Comparison of ENCODE assay signal across 14 mouse cellular contexts in genomic region chr17:69158690-69159089, GRCm38 (mm10).
DNase-seq lines count a peak whose midpoint lies in the region; ATAC-seq lines count a peak whose summit lies in the region.
"Had no signal": no experiment of that assay in that cellular context is flagged by ENCODE, and none has a peak within 500 bp of the region (broad histone marks: within the 10 kb centered on the region; RNA-seq: fewer than 3 reads in every experiment).

No protein-coding gene starts in this region.

- no peak overlapping the region for H3K9ac ChIP-seq in heart, embryonic 15.5 days
- H3K9ac ChIP-seq in embryonic facial prominence, embryonic 14.5 days (ENCODE audit: low read depth, low read length), result no peak overlapping the region; the same call in 1 of the 2 replicates
- 0 out of 2 replicates have a peak overlapping the region, but pooled peaks have one; percentile 27 for H3K9ac ChIP-seq in limb, embryonic 12.5 days (replicated peaks)

- H3K4me1 ChIP-seq in heart, embryonic 15.5 days (replicated peaks), result peaks cover 16% of the 10 kb centered on the region
- peaks cover 13% of the 10 kb centered on the region; the same call in 1 of the 2 replicates for H3K4me1 ChIP-seq in embryonic facial prominence, embryonic 14.5 days (ENCODE audit: control insufficient read depth, insufficient read depth, low read length)
- H3K4me1 ChIP-seq in limb, embryonic 12.5 days (replicated peaks), result peaks cover 17% of the 10 kb centered on the region

- peak overlapping the region; percentile 78 for H3K4me2 ChIP-seq in heart, embryonic 15.5 days
- peak overlapping the region; percentile 74 for H3K4me2 ChIP-seq in embryonic facial prominence, embryonic 14.5 days (ENCODE audit: low read depth, low read length)
- H3K4me2 ChIP-seq in limb, embryonic 12.5 days, result peak overlapping the region; percentile 68

- no peaks in the 10 kb centered on the region for H3K36me3 ChIP-seq in heart, embryonic 15.5 days
- no peaks in the 10 kb centered on the region for H3K36me3 ChIP-seq in embryonic facial prominence, embryonic 14.5 days (ENCODE audit: control insufficient read depth, insufficient read depth, low read length)
- no peaks in the 10 kb centered on the region for H3K36me3 ChIP-seq in limb, embryonic 12.5 days

- H3K4me3 ChIP-seq in heart, embryonic 15.5 days, result peak overlapping the region; percentile 96
- peak overlapping the region; percentile 95 for H3K4me3 ChIP-seq in embryonic facial prominence, embryonic 14.5 days (ENCODE audit: low read depth, low read length)
- peak overlapping the region; percentile 92 for H3K4me3 ChIP-seq in limb, embryonic 12.5 days (replicated peaks)

- 68% methylated on average over 5 of the region's 5 CpGs for WGBS in heart, embryonic 15.5 days
- 20% methylated on average over 5 of the region's 5 CpGs for WGBS in embryonic facial prominence, embryonic 14.5 days
- WGBS in limb, embryonic 12.5 days, result 38% methylated on average over 5 of the region's 5 CpGs

- DNase-seq in heart, adult 11 months, result no peak
- DNase-seq in NIH3T3 (ENCODE audit: low read depth), result peak; percentile 61
- peak; percentile 58 for DNase-seq in embryonic facial prominence, embryonic 14.5 days (ENCODE audit: low spot score)
- no peak for DNase-seq in thymus, postnatal 36 days
- DNase-seq in thymus, postnatal 4 days, result no peak
- no peak for DNase-seq in layer of hippocampus, adult 18-20 months (ENCODE audit: low spot score in 2 of 2)
- DNase-seq: heart, adult 18-20 months; kidney, postnatal 36 days; liver; lung, postnatal 4 days; spleen, adult 18-20 months; thymus, postnatal 14 days had no signal

- H3K27me3 ChIP-seq in heart, embryonic 15.5 days, result no peaks in the 10 kb centered on the region
- no peaks in the 10 kb centered on the region for H3K27me3 ChIP-seq in embryonic facial prominence, embryonic 14.5 days (replicated peaks; ENCODE audit: control insufficient read depth, insufficient read depth, low read length)
- H3K27me3 ChIP-seq in limb, embryonic 12.5 days, result peaks cover 3% of the 10 kb centered on the region; the same call in 1 of the 2 replicates

- H3K9me3 ChIP-seq in heart, embryonic 15.5 days (replicated peaks), result no peaks in the 10 kb centered on the region
- H3K9me3 ChIP-seq in embryonic facial prominence, embryonic 14.5 days (ENCODE audit: control insufficient read depth, low read length), result no peaks in the 10 kb centered on the region
- no peaks in the 10 kb centered on the region for H3K9me3 ChIP-seq in limb, embryonic 12.5 days

- H3K27ac ChIP-seq in heart, embryonic 15.5 days, result 0 out of 2 replicates have a peak overlapping the region, but pooled peaks have one; percentile 9
- peak overlapping the region; percentile 94 for H3K27ac ChIP-seq in embryonic facial prominence, embryonic 14.5 days (replicated peaks; ENCODE audit: low read depth, low read length)
- no peak overlapping the region for H3K27ac ChIP-seq in limb, embryonic 12.5 days

- no peak for ATAC-seq in heart, embryonic 15.5 days (replicated peaks; ENCODE audit: insufficient number of reproducible peaks, insufficient read depth, low FRiP score, low read depth)
- no peak for ATAC-seq in embryonic facial prominence, embryonic 14.5 days (ENCODE audit: low read depth)
- no peak for ATAC-seq in limb, embryonic 12.5 days (ENCODE audit: insufficient number of reproducible peaks, insufficient read depth, low FRiP score, low TSS enrichment, low read depth)

Comparison
In these comparisons a context has a peak if more than half of its experiments do, and no peak if none do; other contexts are left out.
1. DNase-seq: peak in NIH3T3 (single experiment) and embryonic facial prominence, embryonic 14.5 days (single experiment); none in heart, adult 11 months (single experiment), thymus, postnatal 36 days (0 of 2), thymus, postnatal 4 days (single experiment) and layer of hippocampus, adult 18-20 months (0 of 2).
2. Peak in every context shown above with its lines, with median percentiles within 50 percentile points of each other: H3K4me2 ChIP-seq and H3K4me3 ChIP-seq.